Mouse (Mus musculus): ENCODE measurements at regions not wholly inside any gene's neighbourhood (a gene's known extent, or its start where the extent isn't known, plus 50 kb on each side); places are given as distances from the start of the nearest gene placed in this dataset.

- Histone ChIP-seq H3K27ac (ENCODE audit: control insufficient read depth, insufficient read depth, low read depth, low read length, poor library complexity) (no peak overlapping the region), H3K4me1 (ENCODE audit: control insufficient read depth, insufficient read depth, low read length) (no peaks in the 10 kb centered on the region), H3K4me3 (replicated peaks; ENCODE audit: control insufficient read depth, low read depth, low read length) (no peak overlapping the region)
- TF ChIP-seq CTCF (IDR thresholded peaks at IDR 0.05; ENCODE audit: control insufficient read depth, insufficient read depth, low read length) (no peak), POLR2A (IDR thresholded peaks at IDR 0.05; ENCODE audit: borderline replicate concordance, control insufficient read depth, low read depth, low read length) (no peak)
- 81% methylated on average over 4 of the region's 4 CpGs for WGBS
Observed at GRCm38 (mm10) chr10:97211238-97211695, 268.1 kb upstream of the Dcn start.

GRCm38 (mm10) chr10:97211785-97212398, 267.5 kb upstream of the Dcn start:
- H3K4me1 ChIP-seq (ENCODE audit: control insufficient read depth, insufficient read depth, low read length): no peaks in the 10 kb centered on the region
- WGBS: 81% methylated on average over 7 of the region's 7 CpGs
- no peak overlapping the region for H3K4me3 ChIP-seq (replicated peaks; ENCODE audit: control insufficient read depth, low read depth, low read length)
- no peak overlapping the region for H3K27ac ChIP-seq (ENCODE audit: control insufficient read depth, insufficient read depth, low read depth, low read length, poor library complexity)
- TF ChIP-seq POLR2A (IDR thresholded peaks at IDR 0.05; ENCODE audit: borderline replicate concordance, control insufficient read depth, low read depth, low read length) (no peak), CTCF (IDR thresholded peaks at IDR 0.05; ENCODE audit: control insufficient read depth, insufficient read depth, low read length) (no peak)

- no peaks in the 10 kb centered on the region for H3K4me1 ChIP-seq (ENCODE audit: control insufficient read depth, insufficient read depth, low read length)
- TF ChIP-seq POLR2A (IDR thresholded peaks at IDR 0.05; ENCODE audit: borderline replicate concordance, control insufficient read depth, low read depth, low read length) (no peak), CTCF (IDR thresholded peaks at IDR 0.05; ENCODE audit: control insufficient read depth, insufficient read depth, low read length) (no peak)
- 73% methylated on average over 3 of the region's 3 CpGs for WGBS
Observed at GRCm38 (mm10) chr10:97219474-97219873, 259.9 kb upstream of the Dcn start.

GRCm38 (mm10) chr10:97220431-97220830, 259.0 kb upstream of the Dcn start:
- 87% methylated on average over 3 of the region's 3 CpGs for WGBS
- Histone ChIP-seq H3K27ac (ENCODE audit: control insufficient read depth, insufficient read depth, low read depth, low read length, poor library complexity) (no peak overlapping the region), H3K4me1 (ENCODE audit: control insufficient read depth, insufficient read depth, low read length) (no peaks in the 10 kb centered on the region), H3K4me3 (replicated peaks; ENCODE audit: control insufficient read depth, low read depth, low read length) (no peak overlapping the region)
- no peak for TF ChIP-seq POLR2A (IDR thresholded peaks at IDR 0.05; ENCODE audit: borderline replicate concordance, control insufficient read depth, low read depth, low read length)
- TF ChIP-seq CTCF (IDR thresholded peaks at IDR 0.05; ENCODE audit: control insufficient read depth, insufficient read depth, low read length): no peak

More at GRCm38 (mm10) chr10:97219474-97219873, 259.9 kb upstream of the Dcn start:
- Histone ChIP-seq H3K4me3 (replicated peaks; ENCODE audit: control insufficient read depth, low read depth, low read length) (no peak overlapping the region), H3K27ac (ENCODE audit: control insufficient read depth, insufficient read depth, low read depth, low read length, poor library complexity) (no peak overlapping the region)

- Histone ChIP-seq H3K4me3 (replicated peaks; ENCODE audit: control insufficient read depth, low read depth, low read length) (no peak overlapping the region), H3K4me1 (ENCODE audit: control insufficient read depth, insufficient read depth, low read length) (no peaks in the 10 kb centered on the region), H3K27ac (ENCODE audit: control insufficient read depth, insufficient read depth, low read depth, low read length, poor library complexity) (no peak overlapping the region)
- 86% methylated on average over 4 of the region's 4 CpGs for WGBS
- TF ChIP-seq CTCF (IDR thresholded peaks at IDR 0.05; ENCODE audit: control insufficient read depth, insufficient read depth, low read length) (no peak), POLR2A (IDR thresholded peaks at IDR 0.05; ENCODE audit: borderline replicate concordance, control insufficient read depth, low read depth, low read length) (no peak)
Observed at GRCm38 (mm10) chr10:97235631-97236030, 243.8 kb upstream of the Dcn start.

GRCm38 (mm10) chr10:97241476-97241875, 237.9 kb upstream of the Dcn start:
- 41% methylated on average over 2 of the region's 2 CpGs for WGBS

GRCm38 (mm10) chr10:97245674-97246073, 233.7 kb upstream of the Dcn start:
- Histone ChIP-seq H3K4me1 (ENCODE audit: control insufficient read depth, insufficient read depth, low read length) (no peaks in the 10 kb centered on the region), H3K4me3 (replicated peaks; ENCODE audit: control insufficient read depth, low read depth, low read length) (no peak overlapping the region), H3K27ac (ENCODE audit: control insufficient read depth, insufficient read depth, low read depth, low read length, poor library complexity) (no peak overlapping the region)
- WGBS: 58% methylated on average over 3 of the region's 3 CpGs
- TF ChIP-seq CTCF (IDR thresholded peaks at IDR 0.05; ENCODE audit: control insufficient read depth, insufficient read depth, low read length) (no peak), POLR2A (IDR thresholded peaks at IDR 0.05; ENCODE audit: borderline replicate concordance, control insufficient read depth, low read depth, low read length) (no peak)

More at GRCm38 (mm10) chr10:97241476-97241875, 237.9 kb upstream of the Dcn start:
- no peaks in the 10 kb centered on the region for H3K4me1 ChIP-seq (ENCODE audit: control insufficient read depth, insufficient read depth, low read length)
- no peak overlapping the region for H3K4me3 ChIP-seq (replicated peaks; ENCODE audit: control insufficient read depth, low read depth, low read length)
- TF ChIP-seq CTCF (IDR thresholded peaks at IDR 0.05; ENCODE audit: control insufficient read depth, insufficient read depth, low read length) (no peak), POLR2A (IDR thresholded peaks at IDR 0.05; ENCODE audit: borderline replicate concordance, control insufficient read depth, low read depth, low read length) (no peak)
- H3K27ac ChIP-seq (ENCODE audit: control insufficient read depth, insufficient read depth, low read depth, low read length, poor library complexity): no peak overlapping the region

- Histone ChIP-seq H3K4me3 (replicated peaks; ENCODE audit: control insufficient read depth, low read depth, low read length) (no peak overlapping the region), H3K4me1 (ENCODE audit: control insufficient read depth, insufficient read depth, low read length) (no peaks in the 10 kb centered on the region), H3K27ac (ENCODE audit: control insufficient read depth, insufficient read depth, low read depth, low read length, poor library complexity) (no peak overlapping the region)
- TF ChIP-seq CTCF (IDR thresholded peaks at IDR 0.05; ENCODE audit: control insufficient read depth, insufficient read depth, low read length): no peak
- no peak for TF ChIP-seq POLR2A (IDR thresholded peaks at IDR 0.05; ENCODE audit: borderline replicate concordance, control insufficient read depth, low read depth, low read length)
- WGBS: 82% methylated on average over 4 of the region's 4 CpGs
Observed at GRCm38 (mm10) chr10:97248522-97248921, 230.9 kb upstream of the Dcn start.

GRCm38 (mm10) chr10:97249760-97250159, 229.6 kb upstream of the Dcn start:
- Histone ChIP-seq H3K4me1 (ENCODE audit: control insufficient read depth, insufficient read depth, low read length) (no peaks in the 10 kb centered on the region), H3K27ac (ENCODE audit: control insufficient read depth, insufficient read depth, low read depth, low read length, poor library complexity) (no peak overlapping the region), H3K4me3 (replicated peaks; ENCODE audit: control insufficient read depth, low read depth, low read length) (no peak overlapping the region)
- 72% methylated on average over 1 of the region's 1 CpGs for WGBS
- no peak for TF ChIP-seq POLR2A (IDR thresholded peaks at IDR 0.05; ENCODE audit: borderline replicate concordance, control insufficient read depth, low read depth, low read length)
- no peak for TF ChIP-seq CTCF (IDR thresholded peaks at IDR 0.05; ENCODE audit: control insufficient read depth, insufficient read depth, low read length)

All from bone marrow, adult 2 months (tissue).